Mouse (Mus musculus) limb, embryonic 10.5 days (tissue): ENCODE measurements at regions not wholly inside any gene's neighbourhood (a gene's known extent, or its start where the extent isn't known, plus 50 kb on each side); places are given as distances from the start of the nearest gene placed in this dataset.
"Not testable (repeated sequence)": the region's sequence is repeated elsewhere in the genome, so short reads cannot be mapped to it uniquely, and the experiment has no call there.

Source experiments
- DNase-seq: peaks from one replicate; pipeline ENCODE4 v3.0.0-alpha.2; 2017; ENCODE audit warnings: low spot score
- H3K27ac ChIP-seq: fragments of 300-500 bp; sonication (generic); 2 replicates; pipeline ENCODE4 v1.5.1; 2016; ENCODE audit warnings: mild to moderate bottlenecking
- H3K27me3 ChIP-seq: fragments of 300-500 bp; sonication (generic); 2 replicates; pipeline ENCODE4 v1.6.1; 2016; ENCODE audit warnings: low read depth, mild to moderate bottlenecking; ENCODE audit not compliant: poor library complexity, severe bottlenecking
- H3K36me3 ChIP-seq: fragments of 300-500 bp; sonication (generic); 2 replicates; pipeline ENCODE4 v1.6.1; 2016; ENCODE audit warnings: mild to moderate bottlenecking, moderate library complexity
- H3K4me1 ChIP-seq: fragments of 300-500 bp; sonication (generic); 2 replicates; pipeline ENCODE4 v1.6.1; 2016
- H3K4me3 ChIP-seq: fragments of 300-500 bp; sonication (generic); 2 replicates; pipeline ENCODE4 v1.5.1; 2016; ENCODE audit warnings: mild to moderate bottlenecking, moderate library complexity
- H3K9me3 ChIP-seq: fragments of 300-500 bp; sonication (generic); replicated peaks from 2 replicates; pipeline ENCODE4 v1.6.1; 2016; ENCODE audit warnings: mild to moderate bottlenecking
- WGBS: fragments of 180-500 bp; shearing (Covaris S2); methylation state at CpG from one replicate; pipeline ENCODE4 v1.1.7; 2016; 5-methylcytosine and 5-hydroxymethylcytosine counted together

DNA sequence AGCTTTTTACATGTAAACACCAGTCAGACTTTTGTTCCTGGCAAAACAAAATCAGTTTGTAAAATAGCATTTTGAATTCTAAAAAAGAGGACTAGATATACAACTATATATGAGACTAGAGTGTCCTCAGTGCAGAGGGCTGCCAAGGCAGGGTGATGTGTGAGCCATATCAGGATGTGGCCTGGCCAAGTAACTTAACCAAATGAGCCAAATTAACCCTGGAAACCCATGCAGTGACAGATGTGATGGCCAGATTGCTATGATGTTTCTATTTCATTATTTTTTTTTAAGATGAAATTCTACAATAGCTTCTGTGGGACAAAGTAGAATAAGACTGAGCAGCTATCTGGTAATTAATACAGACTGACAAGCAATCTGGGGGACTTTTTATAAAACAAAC, 181.8 kb downstream of the Nova1 start:
- H3K27ac ChIP-seq: no peak overlapping the region
- DNase-seq: no peak
- no peaks in the 10 kb centered on the region for H3K27me3 ChIP-seq
- no peaks in the 10 kb centered on the region for H3K36me3 ChIP-seq
- H3K9me3 ChIP-seq: no peaks in the 10 kb centered on the region
- no peak overlapping the region for H3K4me3 ChIP-seq
- peaks cover 19% of the 10 kb centered on the region for H3K4me1 ChIP-seq

DNA sequence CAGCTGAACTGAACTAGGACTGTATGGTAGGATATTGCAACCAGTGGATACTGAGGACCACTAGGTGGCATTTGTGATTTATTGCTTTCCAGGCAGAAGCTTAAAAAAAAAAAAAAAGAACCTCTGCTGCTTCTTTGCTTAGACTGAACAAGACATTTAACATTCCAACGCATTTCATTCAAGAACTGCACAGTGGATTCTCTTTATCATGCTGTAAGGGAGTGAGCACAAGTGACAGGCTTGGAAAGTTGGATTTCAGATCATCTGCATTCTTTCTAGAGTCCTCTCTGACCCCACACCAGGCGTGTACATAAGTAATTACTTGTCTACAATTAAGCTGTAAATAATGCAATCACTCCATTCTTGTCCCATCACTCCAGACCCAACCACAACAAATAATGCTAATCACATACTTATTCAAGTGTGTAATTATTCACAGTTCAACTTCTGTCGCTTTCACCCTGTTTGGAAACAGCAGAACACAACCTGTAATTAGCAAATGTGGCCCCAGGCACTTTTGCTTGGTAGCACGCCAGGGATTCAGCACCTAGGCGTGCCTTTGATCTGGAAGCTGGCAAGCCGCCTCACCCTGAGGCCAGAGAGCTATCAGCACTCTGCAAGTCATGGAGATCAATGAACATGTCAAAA, 183.5 kb downstream of the Nova1 start:
- H3K4me1 ChIP-seq: peaks cover 19% of the 10 kb centered on the region
- no peaks in the 10 kb centered on the region for H3K9me3 ChIP-seq
- H3K36me3 ChIP-seq: no peaks in the 10 kb centered on the region
- H3K27me3 ChIP-seq: no peaks in the 10 kb centered on the region
- H3K4me3 ChIP-seq: no peak overlapping the region
- WGBS: 4% methylated on average over 6 of the region's 6 CpGs
- H3K27ac ChIP-seq: no peak overlapping the region
- peak; percentile 71 for DNase-seq

DNA sequence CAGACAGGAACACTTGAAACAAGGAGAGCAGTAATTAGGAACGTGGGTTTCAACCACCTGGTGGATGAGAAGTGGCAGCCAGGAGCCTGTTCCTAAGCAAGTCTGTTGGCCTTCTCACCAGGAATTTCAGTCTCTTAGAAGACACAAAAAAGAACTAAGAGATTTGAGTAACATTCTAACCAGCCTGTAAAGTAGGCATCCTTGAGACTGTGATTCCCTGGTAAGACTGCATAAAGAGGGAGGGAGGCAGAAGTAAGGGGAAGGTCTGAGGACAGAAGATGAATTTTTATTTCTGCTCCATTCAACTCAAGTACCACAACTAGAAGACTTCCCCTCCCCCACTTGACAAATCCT, 184.0 kb downstream of the Nova1 start:
- no peaks in the 10 kb centered on the region for H3K27me3 ChIP-seq
- DNase-seq: no peak
- H3K36me3 ChIP-seq: no peaks in the 10 kb centered on the region
- no peaks in the 10 kb centered on the region for H3K9me3 ChIP-seq
- H3K27ac ChIP-seq: peak overlapping the region; percentile 6; the same call in 1 of the 2 replicates
- H3K4me3 ChIP-seq: no peak overlapping the region
- WGBS: 6% methylated on average over 1 of the region's 1 CpGs
- H3K4me1 ChIP-seq: peaks cover 19% of the 10 kb centered on the region

DNA sequence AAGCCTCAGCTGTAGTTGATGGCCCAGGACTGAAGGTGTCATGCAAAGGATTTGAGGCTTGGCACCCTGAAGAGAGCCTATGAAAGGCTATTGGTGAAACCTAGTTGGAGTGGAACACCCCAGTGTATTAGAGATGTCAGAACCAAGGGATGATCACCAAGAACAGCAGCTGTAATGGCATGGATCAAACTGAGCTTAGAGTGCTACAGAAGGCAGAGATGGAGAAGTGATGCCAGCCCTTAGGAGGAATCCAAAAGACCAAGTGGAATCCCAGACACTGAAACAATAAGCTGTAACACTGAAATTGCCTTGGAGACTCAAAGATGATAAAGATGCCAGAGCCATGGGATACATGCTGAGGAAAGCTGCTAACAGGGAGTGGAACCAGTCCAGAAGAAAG, 186.3 kb downstream of the Nova1 start:
- H3K4me3 ChIP-seq, H3K27me3 ChIP-seq, DNase-seq, H3K27ac ChIP-seq, H3K36me3 ChIP-seq, H3K9me3 ChIP-seq: not testable (repeated sequence)
- H3K4me1 ChIP-seq: peaks cover 19% of the 10 kb centered on the region

DNA sequence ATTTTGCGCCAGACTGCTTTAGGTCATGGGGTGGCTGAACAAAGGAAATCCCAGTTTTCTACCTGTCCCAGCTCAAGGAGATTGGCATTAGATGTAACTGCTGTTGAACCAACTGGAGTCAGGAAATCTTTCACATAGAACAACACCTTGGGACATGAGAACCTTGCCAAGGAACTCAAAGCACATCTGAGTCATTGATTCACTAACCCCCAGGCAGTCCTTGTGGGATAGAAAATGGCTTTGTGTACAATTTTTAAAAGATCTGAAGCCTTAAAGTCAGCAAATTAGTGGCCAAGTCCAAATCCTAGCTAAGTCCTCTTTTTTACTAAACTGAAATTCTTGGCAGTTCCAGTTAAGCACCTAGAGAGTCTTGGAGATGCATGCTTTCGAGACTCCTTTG, 191.4 kb downstream of the Nova1 start:
- H3K36me3 ChIP-seq: no peaks in the 10 kb centered on the region
- no peak overlapping the region for H3K4me3 ChIP-seq
- no peaks in the 10 kb centered on the region for H3K9me3 ChIP-seq
- H3K27ac ChIP-seq: no peak overlapping the region
- H3K4me1 ChIP-seq: no peaks in the 10 kb centered on the region
- no peaks in the 10 kb centered on the region for H3K27me3 ChIP-seq
- whole genome bisulfite sequencing: 73% methylated on average over 2 of the region's 2 CpGs
- DNase-seq: no peak

- WGBS: 88% methylated on average over 2 of the region's 2 CpGs
- H3K4me1 ChIP-seq: no peaks in the 10 kb centered on the region
- no peaks in the 10 kb centered on the region for H3K27me3 ChIP-seq
- H3K36me3 ChIP-seq: no peaks in the 10 kb centered on the region
- H3K9me3 ChIP-seq: no peaks in the 10 kb centered on the region
- no peak for DNase-seq
- no peak overlapping the region for H3K4me3 ChIP-seq
- no peak overlapping the region for H3K27ac ChIP-seq
Observed at GRCm38 (mm10) chr12:46611439-46611838, 207.3 kb downstream of the Nova1 start.

- 60% methylated on average over 12 of the region's 12 CpGs for WGBS
- Histone ChIP-seq H3K27me3 (no peaks in the 10 kb centered on the region), H3K9me3 (no peaks in the 10 kb centered on the region), H3K4me1 (no peaks in the 10 kb centered on the region), H3K4me3 (no peak overlapping the region), H3K27ac (no peak overlapping the region), H3K36me3 (no peaks in the 10 kb centered on the region)
- no peak for DNase-seq
Observed at GRCm38 (mm10) chr12:46609580-46610311, 209.0 kb downstream of the Nova1 start.

- WGBS: 82% methylated on average over 10 of the region's 10 CpGs
- no peaks in the 10 kb centered on the region for H3K27me3 ChIP-seq
- H3K9me3 ChIP-seq: no peaks in the 10 kb centered on the region
- H3K36me3 ChIP-seq: no peaks in the 10 kb centered on the region
- H3K4me1 ChIP-seq: no peaks in the 10 kb centered on the region
- no peak overlapping the region for H3K27ac ChIP-seq
- no peak for DNase-seq
- H3K4me3 ChIP-seq: no peak overlapping the region
Observed at GRCm38 (mm10) chr12:46608290-46608910, 210.3 kb downstream of the Nova1 start.

DNA sequence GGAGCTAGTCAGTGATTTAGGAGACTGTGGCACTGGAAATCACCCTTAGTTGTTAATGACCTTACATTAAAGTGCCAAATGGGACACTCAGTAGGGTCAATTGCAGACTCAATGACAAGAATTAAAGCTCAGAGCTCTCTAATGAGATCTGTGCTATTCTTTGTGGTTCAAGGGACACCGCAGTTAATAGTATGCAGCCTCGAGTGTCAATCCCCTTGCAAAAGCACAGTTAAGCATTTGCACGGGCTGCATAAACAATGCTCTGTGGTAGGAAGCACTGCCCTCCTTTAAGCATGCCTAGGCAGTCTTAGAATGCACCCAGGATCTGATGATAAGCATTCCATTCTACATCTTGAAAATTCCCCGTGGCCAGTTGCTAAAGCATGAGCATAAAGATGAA, 221.5 kb downstream of the Nova1 start:
- no peak overlapping the region for H3K27ac ChIP-seq
- H3K4me1 ChIP-seq: no peaks in the 10 kb centered on the region; the same call in 1 of the 2 replicates
- no peaks in the 10 kb centered on the region for H3K27me3 ChIP-seq
- H3K36me3 ChIP-seq: no peaks in the 10 kb centered on the region
- 23% methylated on average over 4 of the region's 4 CpGs for WGBS
- no peaks in the 10 kb centered on the region for H3K9me3 ChIP-seq
- H3K4me3 ChIP-seq: no peak overlapping the region
- no peak for DNase-seq

DNA sequence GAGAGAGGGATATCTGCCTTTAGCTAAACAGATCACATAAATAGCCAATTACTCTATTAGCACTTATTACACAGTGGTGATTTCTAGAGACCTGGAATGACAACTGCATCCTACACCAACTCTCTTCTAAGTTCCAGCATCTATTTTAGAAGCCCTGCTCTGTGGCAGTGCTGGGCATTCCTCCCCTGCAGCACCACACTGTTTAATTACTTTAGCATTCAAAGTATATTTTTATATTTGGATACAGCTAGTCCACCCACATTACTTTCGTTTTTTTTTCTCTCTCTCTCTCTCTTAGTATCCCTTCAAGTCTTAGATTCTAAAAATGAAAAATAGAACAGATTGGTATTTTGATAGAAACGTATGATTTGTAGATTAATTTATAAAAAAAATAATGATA, 250.1 kb downstream of the Nova1 start:
- H3K27me3 ChIP-seq: no peaks in the 10 kb centered on the region
- no peaks in the 10 kb centered on the region for H3K9me3 ChIP-seq
- H3K4me1 ChIP-seq: no peaks in the 10 kb centered on the region
- no peak overlapping the region for H3K27ac ChIP-seq
- DNase-seq: no peak
- WGBS: 73% methylated on average over 2 of the region's 2 CpGs
- no peak overlapping the region for H3K4me3 ChIP-seq
- H3K36me3 ChIP-seq: no peaks in the 10 kb centered on the region

DNA sequence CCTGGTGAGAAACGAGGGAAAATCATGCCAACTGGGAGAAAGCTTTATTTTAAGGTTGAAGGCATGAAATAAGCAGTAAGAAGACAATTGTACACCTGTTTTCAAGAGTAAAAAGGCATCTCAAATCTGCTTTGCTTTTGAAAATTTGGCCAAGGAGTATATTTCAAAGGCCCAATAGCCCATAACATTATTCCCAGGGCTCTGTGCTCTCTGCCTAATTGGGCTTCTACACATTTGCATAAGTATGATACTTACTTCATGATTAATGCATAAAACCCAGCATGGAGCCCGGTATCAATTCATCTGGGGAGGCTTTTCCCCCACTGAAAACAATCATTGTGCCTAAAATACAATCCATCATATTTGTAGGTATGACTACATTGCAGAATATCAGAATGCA, 252.4 kb downstream of the Nova1 start:
- Histone ChIP-seq H3K27ac (no peak overlapping the region), H3K36me3 (no peaks in the 10 kb centered on the region), H3K4me1 (no peaks in the 10 kb centered on the region), H3K9me3 (no peaks in the 10 kb centered on the region), H3K27me3 (no peaks in the 10 kb centered on the region), H3K4me3 (no peak overlapping the region)
- no peak for DNase-seq
- 79% methylated on average over 2 of the region's 2 CpGs for WGBS

DNA sequence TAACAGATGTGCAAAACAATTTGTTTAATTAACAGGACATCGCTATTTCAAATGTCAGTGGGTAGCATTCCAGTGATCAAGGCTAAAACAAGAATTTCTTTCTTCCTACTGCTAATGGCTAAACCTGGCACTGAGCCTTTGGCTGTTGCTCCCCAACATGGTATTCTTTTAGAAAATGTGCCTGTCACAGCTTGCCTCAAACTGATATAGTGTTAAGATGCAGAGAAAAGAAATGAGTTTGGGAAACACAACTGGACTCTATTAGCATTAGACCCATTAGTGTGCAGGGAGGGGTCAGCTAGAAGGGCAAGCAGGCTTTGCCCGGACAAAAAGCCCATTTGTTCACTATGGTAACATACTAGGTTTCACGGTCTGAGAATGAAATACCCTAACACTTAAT, 297.8 kb downstream of the Nova1 start:
- no peak overlapping the region for H3K4me3 ChIP-seq
- 0 out of 2 replicates have a peak overlapping the region, but pooled peaks have one; percentile 9 for H3K27ac ChIP-seq
- no peak for DNase-seq
- H3K4me1 ChIP-seq: peaks cover 4% of the 10 kb centered on the region; the same call in 1 of the 2 replicates
- H3K9me3 ChIP-seq: no peaks in the 10 kb centered on the region
- H3K27me3 ChIP-seq: no peaks in the 10 kb centered on the region
- no peaks in the 10 kb centered on the region for H3K36me3 ChIP-seq
- 44% methylated on average over 3 of the region's 3 CpGs for WGBS

- Histone ChIP-seq H3K27me3 (no peaks in the 10 kb centered on the region), H3K4me3 (no peak overlapping the region), H3K27ac (no peak overlapping the region), H3K4me1 (no peaks in the 10 kb centered on the region), H3K36me3 (no peaks in the 10 kb centered on the region), H3K9me3 (no peaks in the 10 kb centered on the region)
- DNase-seq: no peak
- 94% methylated on average over 3 of the region's 3 CpGs for WGBS
Observed at GRCm38 (mm10) chr12:46507829-46508228, 310.9 kb downstream of the Nova1 start.
